18 mouse cellular contexts compared by ENCODE assay signal in genomic region chr14:119520632-119521031, GRCm38 (mm10).
DNase-seq lines count a peak whose midpoint lies in the region; ATAC-seq and TF ChIP-seq lines count a peak whose summit lies in the region.
"Had no signal": no experiment of that assay in that cellular context is flagged by ENCODE, and none has a peak within 500 bp of the region (broad histone marks: within the 10 kb centered on the region; RNA-seq: fewer than 3 reads in every experiment).

No protein-coding gene starts in this region.

- no peak overlapping the region for H3K9ac ChIP-seq in forebrain, embryonic 13.5 days
- no peak overlapping the region for H3K9ac ChIP-seq in forebrain, embryonic 12.5 days
- H3K9ac ChIP-seq in kidney, embryonic 16.5 days (replicated peaks; ENCODE audit: low read length), result no peak overlapping the region
- H3K9ac ChIP-seq in lung, embryonic 16.5 days (ENCODE audit: low read length), result no peak overlapping the region
- H3K9ac ChIP-seq in heart, embryonic 12.5 days, result no peak overlapping the region
- H3K9ac ChIP-seq: hindbrain, embryonic 15.5 days; liver, embryonic 13.5 days; neural tube, embryonic 13.5 days had no signal

- H3K27me3 ChIP-seq in forebrain, embryonic 13.5 days, result peaks cover 34% of the 10 kb centered on the region
- peaks cover 35% of the 10 kb centered on the region for H3K27me3 ChIP-seq in forebrain, embryonic 12.5 days
- no peaks in the 10 kb centered on the region for H3K27me3 ChIP-seq in kidney, embryonic 16.5 days (ENCODE audit: insufficient read depth, low read length)
- H3K27me3 ChIP-seq in lung, embryonic 16.5 days (ENCODE audit: control insufficient read depth, insufficient read depth, low read depth, low read length), result no peaks in the 10 kb centered on the region
- no peaks in the 10 kb centered on the region for H3K27me3 ChIP-seq in heart, embryonic 12.5 days (replicated peaks)
- H3K27me3 ChIP-seq: hindbrain, embryonic 15.5 days; liver, embryonic 13.5 days; megakaryocyte, embryonic 14.5 days had no signal

- no peaks in the 10 kb centered on the region for H3K4me1 ChIP-seq in forebrain, embryonic 13.5 days
- no peaks in the 10 kb centered on the region for H3K4me1 ChIP-seq in forebrain, embryonic 12.5 days
- H3K4me1 ChIP-seq in kidney, embryonic 16.5 days (ENCODE audit: insufficient read depth, low read length), result 0 out of 2 replicates have a peak, but pooled peaks cover 3% of the 10 kb centered on the region
- peaks cover 11% of the 10 kb centered on the region; the same call in 1 of the 2 replicates for H3K4me1 ChIP-seq in lung, embryonic 16.5 days (replicated peaks; ENCODE audit: control insufficient read depth, insufficient read depth, low read length)
- H3K4me1 ChIP-seq in lung, adult 2 months (ENCODE audit: control insufficient read depth, insufficient read depth, low read length), result no peaks in the 10 kb centered on the region
- H3K4me1 ChIP-seq in heart, embryonic 12.5 days (replicated peaks), result no peaks in the 10 kb centered on the region
- H3K4me1 ChIP-seq: hindbrain, embryonic 15.5 days; limb, embryonic 10.5 days; liver, embryonic 13.5 days; megakaryocyte, embryonic 14.5 days; neural tube, embryonic 13.5 days had no signal

- WGBS in forebrain, embryonic 13.5 days, result 80% methylated on average over 5 of the region's 5 CpGs
- 79% methylated on average over 5 of the region's 5 CpGs for WGBS in forebrain, embryonic 12.5 days
- WGBS in kidney, embryonic 16.5 days, result 49% methylated on average over 5 of the region's 5 CpGs
- 29% methylated on average over 5 of the region's 5 CpGs for WGBS in lung, embryonic 16.5 days
- WGBS in lung, adult 2 months, result 46% methylated on average over 5 of the region's 5 CpGs
- WGBS in heart, embryonic 12.5 days, result 85% methylated on average over 5 of the region's 5 CpGs

- DNase-seq in kidney, adult 18-20 months, result no peak
- no peak for DNase-seq in lung, adult 2 months
- DNase-seq in kidney, postnatal 36 days, result peak; percentile 2 to 5
- DNase-seq: adrenal gland, postnatal 36 days; cerebellum, adult 11 months; gastrocnemius, postnatal 14 days; liver, embryonic 13.5 days; thymus, adult 18-20 months had no signal

- TF ChIP-seq CTCF in lung, adult 2 months (IDR thresholded peaks at IDR 0.05; ENCODE audit: insufficient read depth, low read length), result no peak

- H3K9me3 ChIP-seq in forebrain, embryonic 13.5 days (replicated peaks), result no peaks in the 10 kb centered on the region
- no peaks in the 10 kb centered on the region for H3K9me3 ChIP-seq in forebrain, embryonic 12.5 days
- H3K9me3 ChIP-seq in kidney, embryonic 16.5 days (ENCODE audit: low read length), result no peaks in the 10 kb centered on the region
- no peaks in the 10 kb centered on the region for H3K9me3 ChIP-seq in lung, embryonic 16.5 days (ENCODE audit: control insufficient read depth, low read length)
- H3K9me3 ChIP-seq in heart, embryonic 12.5 days (replicated peaks), result no peaks in the 10 kb centered on the region
- H3K9me3 ChIP-seq: hindbrain, embryonic 15.5 days; limb, embryonic 10.5 days; liver, embryonic 13.5 days; neural tube, embryonic 13.5 days had no signal

- no peak overlapping the region for H3K27ac ChIP-seq in forebrain, embryonic 13.5 days
- H3K27ac ChIP-seq in forebrain, embryonic 12.5 days, result no peak overlapping the region
- H3K27ac ChIP-seq in kidney, embryonic 16.5 days (ENCODE audit: low read length), result no peak overlapping the region
- peak overlapping the region; percentile 57; the same call in 1 of the 2 replicates for H3K27ac ChIP-seq in lung, embryonic 16.5 days (ENCODE audit: low read length)
- H3K27ac ChIP-seq in heart, embryonic 12.5 days (ENCODE audit: poor library complexity, severe bottlenecking), result no peak overlapping the region
- H3K27ac ChIP-seq: hindbrain, embryonic 15.5 days; limb, embryonic 10.5 days; liver, embryonic 13.5 days; neural tube, embryonic 13.5 days had no signal

- H3K36me3 ChIP-seq in forebrain, embryonic 13.5 days (ENCODE audit: poor library complexity, severe bottlenecking), result no peaks in the 10 kb centered on the region
- H3K36me3 ChIP-seq in forebrain, embryonic 12.5 days (replicated peaks), result no peaks in the 10 kb centered on the region
- H3K36me3 ChIP-seq in kidney, embryonic 16.5 days (ENCODE audit: insufficient read depth, low read length), result no peaks in the 10 kb centered on the region
- H3K36me3 ChIP-seq in lung, embryonic 16.5 days (ENCODE audit: control insufficient read depth, insufficient read depth, low read length), result no peaks in the 10 kb centered on the region
- no peaks in the 10 kb centered on the region for H3K36me3 ChIP-seq in heart, embryonic 12.5 days
- H3K36me3 ChIP-seq: hindbrain, embryonic 15.5 days; limb, embryonic 10.5 days; liver, embryonic 13.5 days; neural tube, embryonic 13.5 days had no signal

- no peak for TF ChIP-seq POLR2A in lung, adult 2 months (IDR thresholded peaks at IDR 0.05; ENCODE audit: borderline replicate concordance, extremely low read depth, low read depth, low read length)

- ATAC-seq in forebrain, embryonic 13.5 days, result peak; percentile 41; the same call in 1 of the 2 replicates
- no peak for ATAC-seq in forebrain, embryonic 12.5 days (ENCODE audit: low FRiP score)
- peak; percentile 63; the same call in 1 of the 2 replicates for ATAC-seq in kidney, embryonic 16.5 days (ENCODE audit: low FRiP score, low TSS enrichment)
- ATAC-seq in lung, embryonic 16.5 days (ENCODE audit: low read depth), result peak; percentile 78
- no peak for ATAC-seq in heart, embryonic 12.5 days (ENCODE audit: insufficient number of reproducible peaks, low FRiP score)
- ATAC-seq: activated CD4-positive, CD25-positive, alpha-beta regulatory T cell, adult 4 months had no signal

- no peak overlapping the region for H3K4me3 ChIP-seq in forebrain, embryonic 13.5 days
- no peak overlapping the region for H3K4me3 ChIP-seq in forebrain, embryonic 12.5 days (replicated peaks)
- no peak overlapping the region for H3K4me3 ChIP-seq in kidney, embryonic 16.5 days (ENCODE audit: low read length)
- no peak overlapping the region for H3K4me3 ChIP-seq in lung, embryonic 16.5 days (ENCODE audit: low read length)
- no peak overlapping the region for H3K4me3 ChIP-seq in lung, adult 2 months (replicated peaks; ENCODE audit: extremely low read depth, low read depth, low read length)
- H3K4me3 ChIP-seq in heart, embryonic 12.5 days, result no peak overlapping the region
- H3K4me3 ChIP-seq: hindbrain, embryonic 15.5 days; limb, embryonic 10.5 days; liver, embryonic 13.5 days; megakaryocyte, embryonic 14.5 days; neural tube, embryonic 13.5 days had no signal

- no peak overlapping the region for H3K4me2 ChIP-seq in forebrain, embryonic 13.5 days
- no peak overlapping the region for H3K4me2 ChIP-seq in forebrain, embryonic 12.5 days
- H3K4me2 ChIP-seq in kidney, embryonic 16.5 days (replicated peaks; ENCODE audit: low read depth, low read length), result no peak overlapping the region
- H3K4me2 ChIP-seq in lung, embryonic 16.5 days (ENCODE audit: low read depth, low read length), result no peak overlapping the region
- no peak overlapping the region for H3K4me2 ChIP-seq in heart, embryonic 12.5 days
- H3K4me2 ChIP-seq: hindbrain, embryonic 15.5 days; liver, embryonic 13.5 days; neural tube, embryonic 13.5 days had no signal

Comparison
In these comparisons a context has a peak if more than half of its experiments do, and no peak if none do; other contexts are left out.
1. ATAC-seq: peak in forebrain, embryonic 13.5 days (single experiment), kidney, embryonic 16.5 days (single experiment) and lung, embryonic 16.5 days (single experiment); none in forebrain, embryonic 12.5 days (single experiment) and heart, embryonic 12.5 days (single experiment).
2. DNase-seq: peak in kidney, postnatal 36 days (2 of 2); none in kidney, adult 18-20 months (single experiment) and lung, adult 2 months (single experiment).